Mouse (Mus musculus): ENCODE measurements around the gene Zc3h6. TPM values are rescaled to one million over a fixed set of nuclear protein-coding genes. Genes with fewer than 3 reads are reported as not detected.

Zc3h6 gene
- polyA plus RNA-seq, 1 experiment from 2014 or later = 5.2 TPM

DNA sequence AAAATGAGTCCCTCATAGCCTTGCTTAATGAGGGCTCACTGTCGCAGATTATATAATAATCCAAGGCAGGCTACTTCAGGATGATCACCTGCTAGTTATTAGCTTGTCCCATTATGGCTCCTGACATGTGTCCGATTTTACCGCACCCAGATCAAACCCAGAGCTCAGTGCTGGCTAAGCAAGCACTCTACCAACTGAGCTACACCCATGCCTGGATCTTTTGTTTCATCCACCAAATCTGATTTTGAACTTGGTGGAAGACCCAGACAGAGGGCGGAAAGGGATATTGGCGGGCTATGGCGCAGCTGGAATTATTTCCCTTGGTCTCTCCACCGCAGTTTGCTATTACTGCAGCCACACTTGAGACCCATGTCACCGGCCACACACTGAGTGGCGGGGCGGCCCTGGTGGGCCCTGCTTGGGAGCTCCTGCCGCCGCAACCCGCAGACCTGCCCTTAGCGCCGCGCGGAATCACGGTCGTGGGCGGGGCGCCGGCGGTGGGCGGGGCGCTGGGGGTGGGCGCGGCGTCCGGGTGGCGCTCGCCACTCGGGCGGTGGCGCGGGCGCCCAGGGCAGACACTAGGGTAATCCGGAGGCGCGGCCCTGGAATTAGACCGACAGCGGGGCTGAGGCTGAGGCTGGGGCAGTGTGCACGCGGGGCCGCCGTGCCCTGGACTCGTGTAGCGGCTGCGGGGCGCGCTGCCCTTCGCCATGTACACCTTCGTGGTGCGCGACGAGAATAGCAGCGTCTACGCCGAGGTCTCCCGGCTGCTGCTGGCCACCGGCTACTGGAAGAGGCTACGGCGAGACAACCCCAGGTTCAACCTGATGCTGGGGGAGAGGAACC lies 98.5 kb downstream of the Zc3h6 start, which contains the start of gene Ttl:
Gene Ttl, plus strand, starts transcription at position 506 of the 846 bp plus-strand sequence.
- peak within 1 kb of the TSS; percentile 90 for H3K9ac ChIP-seq (replicated peaks)
- H3K36me3 ChIP-seq = peaks cover 21% of the 10 kb centered on the region
- peaks cover 31% of the 10 kb centered on the region for H3K4me1 ChIP-seq (replicated peaks)
- peak within 1 kb of the TSS; percentile 84 for H3K4me3 ChIP-seq (replicated peaks)
- H3K4me2 ChIP-seq (replicated peaks) = peak within 1 kb of the TSS; percentile 60
- ATAC-seq = peak; percentile 97
- H3K27me3 ChIP-seq = no peaks in the 10 kb centered on the region
- no peaks in the 10 kb centered on the region for H3K9me3 ChIP-seq
- 1% methylated on average over 62 of the region's 62 CpGs for WGBS
- H3K27ac ChIP-seq = peak within 1 kb of the TSS; percentile 79

DNA sequence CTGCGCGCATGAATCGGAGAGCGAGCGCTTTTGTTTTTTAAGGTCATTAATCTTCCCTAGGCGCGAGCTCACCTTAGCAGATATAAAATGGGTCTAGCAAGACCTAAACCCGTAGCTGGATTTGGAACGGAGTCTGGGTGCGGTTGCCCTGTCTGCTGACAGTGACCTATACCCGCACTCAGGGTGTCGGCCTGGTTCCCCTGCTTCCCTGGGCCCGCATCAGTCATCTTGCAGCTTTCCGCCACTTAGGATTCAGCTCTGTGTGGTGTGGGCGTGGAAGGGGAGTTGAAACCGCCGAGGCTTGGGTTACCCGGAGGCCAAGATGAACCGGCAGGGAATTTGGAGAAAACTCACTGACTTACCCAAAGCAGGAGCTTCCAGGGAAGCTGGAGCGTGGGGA lies 99.1 kb downstream of the Zc3h6 start:
- Histone ChIP-seq H3K9me3 (no peaks in the 10 kb centered on the region), H3K27me3 (no peaks in the 10 kb centered on the region), H3K36me3 (peaks cover 23% of the 10 kb centered on the region), H3K4me3 (replicated peaks) (peak overlapping the region; percentile 84), H3K4me2 (replicated peaks) (peak overlapping the region; percentile 60), H3K27ac (peak overlapping the region; percentile 79), H3K9ac (replicated peaks) (peak overlapping the region; percentile 90), H3K4me1 (replicated peaks) (peaks cover 31% of the 10 kb centered on the region)
- peak; percentile 71 for ATAC-seq
- under 1% methylated on average over 20 of the region's 20 CpGs for WGBS

Small RNA genes within 50 kb of the gene (microRNA-seq; reads per million reads assigned to microRNA genes)
- not detected for gene Gm22859

Other genes starting within 250 kb of the Zc3h6 start
- 37.6 and 38.3 TPM in 2 replicates for gene Tmem87b, start 149.3 kb upstream of the Zc3h6 start, polyA plus RNA-seq (2015; fragmentation: Nextera tagmentation; extraction: Ambion mirVana)
- gene Fbln7, start 104.4 kb upstream of the Zc3h6 start, polyA plus RNA-seq (2015; fragmentation: Nextera tagmentation; extraction: Ambion mirVana) = 1.0 and 1.3 TPM in 2 replicates
- gene Zc3h8, start 23.3 kb upstream of the Zc3h6 start, polyA plus RNA-seq (2015; fragmentation: Nextera tagmentation; extraction: Ambion mirVana) = 11.4 and 12.3 TPM in 2 replicates
- 23.3 and 26.6 TPM in 2 replicates for gene Gm10762, start 323 bp downstream of the Zc3h6 start, polyA plus RNA-seq (2015; fragmentation: Nextera tagmentation; extraction: Ambion mirVana)
- gene Vinac1, start 80.8 kb downstream of the Zc3h6 start, polyA plus RNA-seq (2015; fragmentation: Nextera tagmentation; extraction: Ambion mirVana) = 0.70 and 0.81 TPM in 2 replicates
- gene Ttl, start 98.5 kb downstream of the Zc3h6 start, polyA plus RNA-seq (2015; fragmentation: Nextera tagmentation; extraction: Ambion mirVana) = 21.3 and 23.6 TPM in 2 replicates
- gene Polr1b, start 133.6 kb downstream of the Zc3h6 start, polyA plus RNA-seq (2015; fragmentation: Nextera tagmentation; extraction: Ambion mirVana) = 18.3 and 20.2 TPM in 2 replicates
- gene Chchd5, start 162.3 kb downstream of the Zc3h6 start, polyA plus RNA-seq (2015; fragmentation: Nextera tagmentation; extraction: Ambion mirVana) = 29.2 and 30.4 TPM in 2 replicates
- 52.4 and 53.1 TPM in 2 replicates for gene Slc20a1, start 231.4 kb downstream of the Zc3h6 start, polyA plus RNA-seq (2015; fragmentation: Nextera tagmentation; extraction: Ambion mirVana)

All from midbrain, embryonic 13.5 days (tissue).